Mouse (Mus musculus): ENCODE measurements around the gene Mrpl41. TPM values are rescaled to one million over a fixed set of nuclear protein-coding genes. Genes with fewer than 3 reads are reported as not detected.

Gene Mrpl41
- 100 TPM for polyA plus RNA-seq (2017; shearing (Covaris generic))

DNA sequence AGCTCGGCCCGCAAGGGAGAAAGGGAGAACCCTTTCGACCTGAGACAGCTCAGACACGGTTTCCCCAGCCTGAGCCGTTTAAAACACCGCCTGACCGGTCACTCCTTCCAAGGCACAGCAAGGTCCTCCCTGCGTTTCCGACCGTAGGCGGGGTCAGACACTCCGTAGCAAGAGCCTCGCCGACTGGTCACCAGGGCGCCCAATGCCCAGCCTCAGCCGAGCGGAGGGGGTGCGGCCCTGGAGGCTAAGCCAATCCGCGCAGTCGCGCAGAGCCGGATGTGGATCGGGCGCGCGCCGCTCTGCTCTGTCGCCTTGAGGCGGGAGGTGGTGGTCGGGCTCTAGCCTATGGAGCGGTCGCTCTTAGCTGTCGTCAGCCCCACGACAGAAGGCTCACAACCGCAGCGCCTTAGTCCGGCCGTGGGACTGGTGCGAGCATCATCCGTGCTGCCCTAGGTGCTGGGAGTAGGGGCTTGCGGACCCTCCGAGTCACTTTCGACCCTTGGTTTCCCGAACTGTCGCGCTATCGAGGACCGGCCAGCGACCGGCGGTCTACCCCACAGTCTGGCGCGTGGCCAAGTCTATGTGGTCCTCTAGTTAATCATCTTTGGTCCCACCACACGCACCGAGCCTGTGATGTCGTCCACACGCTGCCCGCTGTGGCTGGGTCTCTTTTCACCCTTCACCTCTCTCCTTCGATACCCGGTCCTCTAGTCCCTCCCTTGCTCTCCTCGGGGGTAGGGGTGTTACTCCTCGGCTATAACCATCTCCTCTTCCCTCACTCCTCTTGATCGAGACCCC is at the start of gene Mrpl41:
Gene Mrpl41 (minus strand): TSS at position 193 of the 798 bp plus-strand sequence.

DNA sequence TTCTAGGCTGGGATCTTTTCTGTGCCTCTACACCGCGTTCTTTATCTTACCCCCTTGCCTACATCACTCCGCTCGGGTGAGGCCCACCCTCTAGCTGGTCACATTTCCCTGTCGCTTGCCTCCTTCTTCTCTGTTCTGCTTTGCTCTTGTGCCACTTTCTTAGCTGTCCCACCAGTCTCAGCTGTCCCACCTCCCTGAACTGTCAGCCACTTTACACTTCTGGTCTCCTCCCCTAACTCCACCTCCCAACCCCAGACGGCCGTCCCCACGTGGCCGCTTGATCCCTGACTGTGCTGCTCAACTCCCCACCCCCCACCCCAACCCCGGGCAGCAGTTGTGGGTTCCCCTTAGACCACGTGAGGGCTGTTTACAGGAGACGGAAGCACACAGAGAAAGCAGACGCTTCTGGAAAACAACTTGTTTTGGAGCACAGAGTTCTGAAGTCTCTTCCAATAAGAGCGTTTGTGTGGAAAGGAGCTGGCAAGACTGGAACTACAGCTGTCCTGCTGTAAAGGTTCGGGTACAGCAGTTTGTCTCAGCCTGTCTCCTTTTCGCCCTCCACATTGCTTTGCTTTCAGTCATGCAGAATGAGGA is 903 bp upstream of the Mrpl41 start, which contains the start of gene Pnpla7:
Gene Pnpla7 (plus strand): TSS at position 330 of the 594 bp plus-strand sequence.

DNA sequence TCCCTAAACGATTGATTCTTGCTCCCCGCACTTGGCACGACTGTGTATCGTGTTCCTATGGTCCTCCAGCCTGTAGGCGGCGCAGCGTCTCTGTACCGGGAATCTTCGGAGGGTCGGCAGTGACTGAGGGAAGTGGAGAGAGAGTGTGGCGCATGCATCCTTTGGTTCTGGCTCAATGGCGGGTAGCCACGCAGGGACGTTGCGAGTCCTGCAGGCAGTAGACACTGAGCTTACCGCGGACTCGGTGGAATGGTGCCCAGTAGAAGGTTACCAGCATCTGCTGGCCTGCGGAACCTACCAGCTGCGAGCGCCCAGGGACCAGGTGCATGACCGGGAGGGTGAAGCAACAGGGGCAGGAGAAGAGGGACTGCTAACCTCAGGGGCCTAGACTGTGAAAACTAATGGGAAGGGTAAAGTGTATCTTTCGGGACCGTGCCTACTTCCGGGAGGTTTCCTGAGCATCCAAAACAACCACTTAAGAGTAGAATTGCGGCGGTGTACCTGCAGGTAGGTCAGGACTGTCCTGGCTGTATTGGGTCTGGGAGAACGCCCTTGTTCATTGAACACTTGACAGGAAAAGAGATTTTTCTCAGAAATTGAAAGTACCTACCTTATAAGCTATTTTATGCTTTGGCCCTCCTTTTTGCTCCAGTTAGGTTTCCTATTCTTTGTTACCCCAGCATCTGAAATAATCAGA is 12.4 kb downstream of the Mrpl41 start, which contains the start of gene Dph7:
Gene Dph7 (plus strand): TSS at position 97 of the 697 bp plus-strand sequence.

DNA sequence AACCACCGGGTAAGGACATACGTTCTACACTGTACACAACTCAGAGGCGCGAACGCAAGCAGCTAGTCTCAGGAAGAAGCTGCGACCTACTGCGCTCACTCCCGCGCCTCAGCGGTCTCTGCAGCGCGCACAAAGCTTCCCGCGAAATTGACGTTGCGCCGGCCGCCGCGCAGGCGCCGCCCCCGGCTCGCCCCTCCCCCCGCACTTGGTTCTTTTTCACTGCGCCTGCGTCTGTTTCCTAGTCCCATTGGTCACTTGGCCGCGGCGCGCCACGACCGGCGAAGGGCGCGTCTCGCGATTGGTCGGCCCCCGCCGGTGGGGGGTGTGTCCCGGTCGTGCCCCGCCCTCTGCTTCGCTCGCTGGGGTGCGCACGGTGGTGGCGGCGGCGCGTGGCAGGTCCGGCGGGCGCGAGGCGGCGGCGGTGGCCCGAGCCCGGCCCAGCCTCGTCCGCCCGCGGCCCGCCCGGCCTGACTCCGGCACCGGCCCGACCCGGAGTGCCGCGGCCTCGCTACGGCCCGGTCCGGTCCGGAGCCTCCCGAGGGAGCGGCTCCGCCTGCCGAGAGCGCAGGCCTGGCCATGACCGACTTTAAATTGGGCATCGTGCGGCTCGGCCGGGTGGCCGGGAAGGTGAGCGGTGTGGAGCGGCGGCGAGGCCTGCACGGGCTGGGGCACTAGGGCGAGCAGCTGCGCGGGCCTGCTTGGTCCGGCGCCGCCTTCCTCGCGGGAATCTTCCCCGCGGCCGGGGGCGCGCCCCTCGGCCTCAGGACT is 25.3 kb downstream of the Mrpl41 start, which contains the start of gene Zmynd19:
Gene Zmynd19 (plus strand): TSS at position 372 of the 768 bp plus-strand sequence.

GRCm38 (mm10) chr2:24935057-24935796 is 39.7 kb downstream of the Mrpl41 start, which contains the start of gene Arrdc1:
Gene Arrdc1 (minus strand): TSS chr2:24935252.

Other genes starting within 250 kb of the Mrpl41 start
- not detected for gene Cacna1b, start 211.9 kb downstream of the Mrpl41 start, polyA plus RNA-seq (2017; shearing (Covaris generic))
- gene Ehmt1, start 55.5 kb downstream of the Mrpl41 start, polyA plus RNA-seq (2017; shearing (Covaris generic)), result 68.7 TPM
- gene Arrdc1, start 39.8 kb downstream of the Mrpl41 start, polyA plus RNA-seq (2017; shearing (Covaris generic)), result 310 TPM
- gene Zmynd19, start 25.3 kb downstream of the Mrpl41 start, polyA plus RNA-seq (2017; shearing (Covaris generic)), result 0.67 TPM
- gene Dph7, start 12.7 kb downstream of the Mrpl41 start, polyA plus RNA-seq (2017; shearing (Covaris generic)), result 37.6 TPM
- gene Pnpla7, start 935 bp upstream of the Mrpl41 start, polyA plus RNA-seq (2017; shearing (Covaris generic)), result 109 TPM
- 45.0 TPM for gene Nsmf, start 79.3 kb upstream of the Mrpl41 start, polyA plus RNA-seq (2017; shearing (Covaris generic))
- gene Entpd8, start 105.2 kb upstream of the Mrpl41 start, polyA plus RNA-seq (2017; shearing (Covaris generic)), result 0.73 TPM
- 18.1 TPM for gene Noxa1, start 120.1 kb upstream of the Mrpl41 start, polyA plus RNA-seq (2017; shearing (Covaris generic))
- gene Nrarp, start 205.7 kb upstream of the Mrpl41 start, polyA plus RNA-seq (2017; shearing (Covaris generic)), result 0.72 TPM
- 176 TPM for gene Tor4a, start 221.8 kb upstream of the Mrpl41 start, polyA plus RNA-seq (2017; shearing (Covaris generic))
- gene Nelfb, start 236.4 kb upstream of the Mrpl41 start, polyA plus RNA-seq (2017; shearing (Covaris generic)), result 202 TPM
- not detected for gene Stpg3, start 239.5 kb upstream of the Mrpl41 start, polyA plus RNA-seq (2017; shearing (Covaris generic))
- gene Fam166a, start 243.6 kb upstream of the Mrpl41 start, polyA plus RNA-seq (2017; shearing (Covaris generic)), result 1.7 TPM
- gene Tubb4b, start 249.6 kb upstream of the Mrpl41 start, polyA plus RNA-seq (2017; shearing (Covaris generic)), result 214 TPM

Measured in inflammation-experienced regulatory T-cells, adult 16 weeks (primary cell).